Mouse (Mus musculus): ENCODE measurements around the gene Tenm3. TPM values are rescaled to one million over a fixed set of nuclear protein-coding genes. Genes with fewer than 3 reads are reported as not detected.
A peak's percentile ranks its signal among the peaks of the same experiment; 100 is the strongest.

The Tenm3 gene
- total RNA-seq, 2 experiments from 2014 or later = 10.4 to 11.8 TPM

GRCm38 (mm10) chr8:48599028-48599427 lies 244.7 kb downstream of the Tenm3 start:
- DNase-seq (ENCODE audit: low spot score) = no peak

- DNase-seq (ENCODE audit: low spot score) = no peak
Observed at GRCm38 (mm10) chr8:48596332-48596731, 247.4 kb downstream of the Tenm3 start.

- no peak for DNase-seq (ENCODE audit: low spot score)
Observed at GRCm38 (mm10) chr8:48591818-48592217, 251.9 kb downstream of the Tenm3 start.

- no peak for DNase-seq (ENCODE audit: low spot score)
Observed at GRCm38 (mm10) chr8:48579732-48580131, 264.0 kb downstream of the Tenm3 start.

GRCm38 (mm10) chr8:48579144-48579543 lies 264.6 kb downstream of the Tenm3 start:
- DNase-seq (ENCODE audit: low spot score) = no peak

- no peak for DNase-seq (ENCODE audit: low spot score)
Observed at GRCm38 (mm10) chr8:48572941-48573340, 270.8 kb downstream of the Tenm3 start.

GRCm38 (mm10) chr8:48572345-48572744 lies 271.4 kb downstream of the Tenm3 start:
- DNase-seq (ENCODE audit: low spot score) = no peak

GRCm38 (mm10) chr8:48568608-48569007 lies 275.1 kb downstream of the Tenm3 start:
- no peak for DNase-seq (ENCODE audit: low spot score)

GRCm38 (mm10) chr8:48567929-48568607 lies 275.7 kb downstream of the Tenm3 start:
- no peak for DNase-seq (ENCODE audit: low spot score)

- no peak for DNase-seq (ENCODE audit: low spot score)
Observed at GRCm38 (mm10) chr8:48560227-48560626, 283.5 kb downstream of the Tenm3 start.

GRCm38 (mm10) chr8:48555546-48556141 lies 288.1 kb downstream of the Tenm3 start:
- peak; percentile 21 for DNase-seq (ENCODE audit: low spot score)

GRCm38 (mm10) chr8:48554762-48555545 lies 288.8 kb downstream of the Tenm3 start:
- DNase-seq (ENCODE audit: low spot score) = peak; percentile 66

GRCm38 (mm10) chr8:48553791-48554288 lies 289.9 kb downstream of the Tenm3 start:
- no peak for DNase-seq (ENCODE audit: low spot score)

- no peak for DNase-seq (ENCODE audit: low spot score)
Observed at GRCm38 (mm10) chr8:48552306-48552705, 291.4 kb downstream of the Tenm3 start.

GRCm38 (mm10) chr8:48551370-48551769 lies 292.4 kb downstream of the Tenm3 start:
- no peak for DNase-seq (ENCODE audit: low spot score)

GRCm38 (mm10) chr8:48548908-48549307 lies 294.8 kb downstream of the Tenm3 start:
- DNase-seq (ENCODE audit: low spot score) = no peak

GRCm38 (mm10) chr8:48545631-48546030 lies 298.1 kb downstream of the Tenm3 start:
- DNase-seq (ENCODE audit: low spot score) = no peak

- DNase-seq (ENCODE audit: low spot score) = no peak
Observed at GRCm38 (mm10) chr8:48544840-48545239, 298.9 kb downstream of the Tenm3 start.

GRCm38 (mm10) chr8:48542141-48542540 lies 301.6 kb downstream of the Tenm3 start:
- DNase-seq (ENCODE audit: low spot score) = no peak

- no peak for DNase-seq (ENCODE audit: low spot score)
Observed at GRCm38 (mm10) chr8:48540894-48541293, 302.9 kb downstream of the Tenm3 start.

GRCm38 (mm10) chr8:48535833-48536232 lies 307.9 kb downstream of the Tenm3 start:
- DNase-seq (ENCODE audit: low spot score) = no peak

GRCm38 (mm10) chr8:48531795-48532194 lies 312.0 kb downstream of the Tenm3 start:
- DNase-seq (ENCODE audit: low spot score) = no peak

All from gastrocnemius, adult 18-20 months (tissue).